Mouse (Mus musculus): ENCODE results near the gene Cachd1.

- no peak for TF ChIP-seq POLR2A (IDR thresholded peaks at IDR 0.05; ENCODE audit: insufficient read depth, low read depth, low read length)
- TF ChIP-seq CTCF (IDR thresholded peaks at IDR 0.05), result no peak
Observed at GRCm38 (mm10) chr4:100944276-100944675, 167.8 kb downstream of the Cachd1 start.

Data from heart, adult 2 months (tissue).